Mouse (Mus musculus) cerebellum, postnatal 25 days (tissue): ENCODE results near the gene Tmppe.
"Not testable (repeated sequence)": the region's sequence is repeated elsewhere in the genome, so short reads cannot be mapped to it uniquely, and the experiment has no call there.

Experiments
- DNase-seq, 2 experiments: peaks; one replicate each; pipeline ENCODE4 v3.0.0; 2021; ENCODE audit warnings: mixed read lengths in 2 of 2

Gene Tmppe

DNA sequence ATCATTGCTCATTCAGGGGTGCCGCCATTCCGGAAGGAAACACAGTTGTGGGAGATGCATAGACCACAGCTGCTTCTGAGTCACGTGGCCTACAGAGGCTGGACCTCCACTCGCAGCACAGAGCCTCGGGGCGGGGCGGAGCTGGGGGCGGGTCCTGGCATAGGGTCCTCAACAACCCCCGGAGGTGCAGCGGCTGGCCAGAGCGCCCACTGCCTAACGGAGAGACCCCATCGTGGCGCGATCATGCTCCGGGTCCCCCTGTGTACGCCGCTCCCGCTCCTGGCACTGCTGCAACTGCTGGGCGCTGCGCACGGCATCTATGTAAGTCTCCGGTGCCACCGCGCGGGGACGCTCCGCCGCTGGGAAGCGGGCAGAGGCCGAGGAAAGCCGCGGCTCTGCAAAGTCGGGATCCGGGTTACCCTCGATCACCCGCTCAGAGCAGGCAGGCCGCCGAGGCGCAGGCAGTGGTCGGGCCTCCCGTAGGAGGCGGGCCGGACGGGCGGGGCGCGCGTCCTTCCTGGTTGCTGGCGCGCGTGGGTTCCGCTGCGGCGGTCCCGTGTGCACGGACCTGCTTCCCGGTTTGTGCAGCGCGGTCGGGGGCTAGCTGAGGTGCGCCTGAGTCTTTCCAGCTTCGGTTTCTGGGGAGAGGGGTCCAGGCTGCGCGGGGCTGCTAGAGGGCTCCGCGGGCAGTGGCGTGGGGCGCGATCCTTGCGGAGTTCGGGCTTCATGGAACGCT lies at the start of gene Tmppe, which contains the start of gene Glb1:
Tmppe (plus strand) TSS at position 157 of the 736 bp plus-strand sequence.
Glb1 (plus strand) TSS at position 128 of the 736 bp plus-strand sequence.
- DNase-seq, result peak; percentile 80 to 81

DNA sequence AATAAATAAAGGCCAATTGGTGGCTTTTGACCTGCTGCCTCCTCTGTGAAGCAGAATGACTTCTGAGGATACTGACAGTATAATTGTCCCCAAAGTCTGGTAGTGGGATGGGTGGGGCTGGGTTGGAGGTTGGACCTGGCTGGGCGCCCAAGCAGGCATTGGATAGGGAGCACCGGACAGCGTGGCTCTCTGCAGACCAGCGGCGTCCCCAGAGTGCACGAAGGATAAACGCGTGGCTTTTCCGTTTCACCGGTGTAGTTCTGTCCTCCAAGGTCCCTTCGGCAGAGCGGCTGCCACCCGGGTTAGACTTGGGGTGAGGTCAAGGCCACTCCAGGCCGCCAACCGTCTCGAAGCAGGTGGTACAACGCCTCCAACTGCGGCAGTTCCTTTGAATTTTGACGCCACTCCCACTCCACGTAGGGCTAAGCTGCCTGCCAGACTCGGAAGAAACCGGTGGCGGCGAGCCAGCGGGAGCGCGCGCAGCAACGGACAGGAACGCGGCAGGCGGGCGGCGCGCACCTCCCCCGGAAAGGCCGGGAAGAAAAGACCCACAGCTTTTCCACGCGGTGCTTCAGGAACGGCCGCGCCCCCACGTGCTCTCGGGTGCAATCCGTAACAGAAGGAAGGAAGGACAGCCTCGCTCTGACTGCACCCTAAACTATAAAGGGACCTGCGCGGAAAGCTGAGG lies 33.0 kb upstream of the Tmppe start:
- DNase-seq, result peak; percentile 76 to 85

DNA sequence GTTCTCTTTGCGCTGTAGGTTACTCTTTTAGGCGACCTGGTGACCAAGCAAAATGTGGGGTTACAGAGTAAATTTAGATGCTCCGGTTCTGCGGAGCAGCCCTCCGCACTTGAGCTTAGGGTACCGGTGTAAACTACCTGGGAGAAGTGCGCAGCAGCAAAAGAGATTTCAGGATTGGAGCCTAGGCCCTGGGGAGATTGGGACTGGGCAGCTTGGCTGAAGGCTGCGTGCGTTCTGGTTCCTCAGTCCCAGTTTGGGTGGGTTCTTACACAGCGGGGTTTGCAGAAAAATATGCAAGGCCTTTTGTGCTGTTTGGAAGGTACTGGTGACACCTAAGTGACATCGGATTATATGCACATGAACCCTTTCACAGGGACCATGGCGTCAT lies 32.4 kb upstream of the Tmppe start:
- DNase-seq, result no peak

DNA sequence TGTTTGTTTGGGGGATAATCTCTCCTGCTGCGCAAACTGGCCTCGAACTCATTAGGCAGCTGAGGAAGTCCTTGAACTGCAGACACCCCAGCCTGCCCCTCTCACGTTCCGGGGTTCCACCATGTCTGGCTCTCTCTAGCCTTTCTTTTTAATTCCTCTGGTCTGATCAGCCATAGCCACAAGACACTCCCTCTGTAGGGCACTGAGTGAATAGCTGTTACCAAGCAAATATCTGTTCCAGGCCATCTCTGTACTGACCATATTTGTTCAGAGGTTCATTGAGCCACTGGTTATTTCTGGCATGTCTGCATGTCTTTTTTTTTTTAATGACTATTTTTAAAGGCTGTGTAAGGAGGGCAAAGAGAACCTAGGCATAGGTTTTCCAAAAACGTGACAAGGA lies 31.5 kb upstream of the Tmppe start:
- not testable (repeated sequence) for DNase-seq

DNA sequence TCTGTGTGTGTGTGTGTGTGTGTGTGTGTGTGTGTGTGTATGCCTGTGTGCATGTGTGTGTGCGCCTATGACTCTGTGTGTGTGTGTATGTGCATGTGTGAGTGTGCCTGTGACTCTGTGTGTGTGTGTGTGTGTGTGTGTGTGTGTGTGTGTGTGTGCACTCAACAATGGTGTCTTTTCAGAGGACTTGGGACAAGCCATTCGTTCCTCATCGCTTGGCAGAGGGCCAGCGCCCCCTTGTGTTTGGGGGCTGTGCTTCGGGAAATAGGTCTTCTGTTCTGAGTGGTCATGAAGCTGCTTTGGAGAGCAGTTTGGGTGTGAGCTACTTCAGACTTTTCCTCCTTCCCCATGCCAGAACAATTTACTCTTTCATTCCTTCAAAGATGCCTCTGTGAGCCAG lies 29.2 kb upstream of the Tmppe start:
- peak in 1 of 2 experiments; percentile 15 for DNase-seq

DNA sequence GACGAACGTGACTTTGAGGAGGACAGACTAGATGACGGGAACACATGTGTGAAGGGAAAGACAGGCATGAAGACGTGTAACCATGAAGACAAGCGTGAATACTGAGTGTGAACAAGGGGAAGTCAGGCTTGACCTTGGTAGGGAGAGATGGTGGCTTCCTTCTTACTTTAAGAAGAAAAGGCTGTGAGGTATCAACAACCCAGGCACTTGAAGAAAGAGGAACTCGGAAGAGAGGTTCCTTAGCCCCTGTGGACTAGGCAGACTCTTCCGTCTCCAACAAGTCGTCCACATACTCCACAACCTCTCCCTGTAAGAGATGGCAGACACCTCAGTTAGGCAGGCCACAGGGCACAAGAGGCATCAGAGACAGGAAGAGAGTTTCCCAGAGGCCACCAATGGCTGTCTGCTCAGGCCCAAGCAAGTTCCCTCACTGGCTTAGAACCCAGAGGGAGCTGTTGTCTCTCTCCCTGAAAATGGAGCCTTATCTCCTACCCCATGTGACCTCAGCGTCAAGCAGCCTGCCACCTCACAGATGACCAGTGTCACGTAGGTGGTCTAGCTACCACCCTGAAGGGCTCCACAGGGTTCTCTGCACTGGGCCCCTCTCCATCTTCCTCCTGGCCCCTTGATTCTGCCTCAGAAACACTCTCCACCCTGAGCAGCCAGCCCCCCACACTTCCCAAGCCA lies 25.5 kb upstream of the Tmppe start:
- DNase-seq, result no peak

DNA sequence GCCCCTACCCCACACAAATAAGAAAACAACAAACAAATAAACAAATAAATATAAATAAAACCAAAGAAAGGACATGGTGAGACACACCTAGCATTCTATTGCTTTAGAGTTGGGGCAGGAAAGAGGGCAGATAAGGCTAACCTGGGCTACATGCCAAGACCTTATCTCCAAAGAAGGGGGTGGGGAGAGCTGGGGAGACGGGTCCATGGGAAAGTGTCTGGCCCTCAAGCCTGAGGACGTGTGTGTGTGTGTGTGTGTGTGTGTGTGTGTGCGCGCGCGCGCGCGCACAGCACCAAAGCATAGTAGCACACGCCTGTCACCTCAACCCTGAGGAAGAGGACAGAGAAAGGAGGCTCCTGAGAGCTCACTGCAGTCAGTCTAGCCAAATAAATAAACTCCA lies 23.7 kb upstream of the Tmppe start:
- DNase-seq, result no peak

DNA sequence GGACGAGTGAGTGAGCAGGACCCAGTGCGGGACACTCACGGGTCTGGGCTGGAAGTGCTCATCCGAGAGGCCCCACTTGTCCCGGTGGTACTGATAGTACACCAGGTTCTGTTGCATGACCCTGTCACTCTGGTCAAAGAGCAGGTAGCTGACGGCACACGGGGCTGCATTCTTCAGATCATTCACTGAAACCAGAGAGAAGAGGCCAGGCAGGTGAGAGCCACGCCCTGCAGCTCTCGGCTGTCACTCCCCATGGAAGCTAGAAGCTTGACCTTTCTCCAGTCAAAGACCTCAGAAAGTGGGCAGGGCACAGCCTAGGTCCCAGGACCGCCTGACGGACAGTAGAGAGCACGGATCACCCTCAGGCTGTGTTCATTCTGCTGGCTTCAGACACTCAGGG lies 21.0 kb upstream of the Tmppe start:
- no peak for DNase-seq

DNA sequence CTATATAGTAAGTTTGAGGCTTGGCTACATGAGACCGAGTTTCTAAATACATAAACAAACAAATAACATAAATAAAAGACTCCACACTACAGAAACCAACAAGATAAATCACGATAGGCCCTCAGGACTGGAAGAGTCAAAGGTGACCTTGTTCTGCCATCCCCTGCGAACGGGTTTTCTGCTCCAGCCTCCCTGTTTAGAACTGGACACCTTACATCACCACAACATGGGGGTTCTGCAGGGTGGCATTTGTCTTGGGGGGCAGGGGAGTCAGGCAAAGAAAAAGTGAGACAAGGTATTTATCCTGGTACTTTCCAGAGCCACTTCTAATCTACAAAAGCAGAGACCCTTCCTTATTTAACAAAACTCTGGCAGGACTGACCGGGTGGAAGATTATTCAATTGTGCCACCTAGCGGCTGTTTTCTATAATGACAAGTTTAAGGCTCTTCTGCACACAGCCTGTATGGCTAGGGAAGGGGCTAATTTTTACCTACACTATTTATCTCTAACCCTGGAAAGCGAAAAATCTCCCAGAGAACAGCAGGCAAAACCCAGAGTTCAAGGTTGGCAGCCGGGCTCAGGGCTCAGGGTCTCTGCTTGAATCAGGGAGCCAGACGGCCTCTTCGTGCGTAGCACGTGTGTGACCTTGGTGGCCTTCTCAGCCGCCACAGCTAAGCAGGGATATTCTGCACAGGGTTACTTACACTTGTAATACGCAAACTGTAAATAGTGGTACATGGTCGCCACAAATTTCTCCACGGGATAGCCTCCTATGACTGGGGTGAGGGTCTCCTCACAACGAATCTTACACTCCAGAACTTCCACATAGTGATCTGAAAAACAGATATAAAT lies 19.8 kb upstream of the Tmppe start:
- DNase-seq, result peak; percentile 19 to 36

DNA sequence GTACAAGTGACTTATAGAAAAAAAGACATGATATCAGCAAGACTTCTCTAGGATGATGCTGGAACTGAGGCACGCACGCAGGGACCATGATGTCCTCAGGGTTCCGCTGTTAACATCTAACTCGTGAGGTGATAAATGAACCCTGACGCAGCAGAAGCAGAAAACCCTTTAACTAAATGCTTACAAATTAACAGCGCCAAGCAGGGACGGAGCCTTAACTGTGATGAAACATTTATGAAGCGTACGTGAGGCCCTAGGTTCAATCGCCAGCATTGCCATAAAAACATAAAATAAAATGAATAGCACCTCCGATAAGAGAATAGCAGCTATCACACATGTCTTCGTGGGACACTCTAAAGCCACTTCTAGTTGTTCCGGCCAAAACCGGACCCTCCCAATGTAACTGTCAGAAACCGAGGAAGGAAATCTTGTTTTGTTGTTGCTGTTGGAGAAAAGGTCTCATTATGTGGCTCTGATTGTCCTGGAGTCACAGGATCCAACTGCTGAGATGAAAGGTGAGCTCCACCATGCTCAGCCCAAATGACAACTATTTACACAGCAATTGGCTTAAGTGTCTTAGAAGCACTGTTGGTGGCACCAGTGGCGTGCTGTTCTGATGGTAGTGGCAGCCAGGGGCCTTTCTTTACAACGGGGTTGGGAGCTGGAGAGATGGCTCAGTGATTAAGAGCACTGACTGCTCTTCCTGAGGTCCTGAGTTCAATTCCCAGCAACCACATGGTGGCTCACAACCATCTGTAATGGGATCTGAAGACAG lies 17.8 kb upstream of the Tmppe start:
- DNase-seq, result no peak

DNA sequence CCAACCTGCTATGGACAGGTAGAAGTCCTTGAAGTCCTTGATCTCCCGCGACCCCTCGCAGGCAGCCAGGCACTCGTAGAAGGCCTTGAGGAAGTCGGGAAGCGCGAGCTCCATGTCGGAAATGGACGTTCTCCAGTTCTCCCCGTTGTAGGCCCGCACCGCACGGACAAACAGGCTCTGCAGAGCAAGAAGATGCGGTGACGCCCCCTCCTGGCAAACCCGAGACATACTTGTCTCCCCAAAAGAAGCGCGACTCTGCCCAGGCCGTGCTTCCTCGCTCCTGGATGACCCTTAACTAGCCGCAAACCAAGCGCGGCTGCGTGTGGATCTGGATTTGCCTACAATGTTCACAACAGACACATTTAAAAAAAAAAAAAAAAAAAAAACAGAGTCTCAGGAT lies 16.2 kb upstream of the Tmppe start:
- no peak for DNase-seq

DNA sequence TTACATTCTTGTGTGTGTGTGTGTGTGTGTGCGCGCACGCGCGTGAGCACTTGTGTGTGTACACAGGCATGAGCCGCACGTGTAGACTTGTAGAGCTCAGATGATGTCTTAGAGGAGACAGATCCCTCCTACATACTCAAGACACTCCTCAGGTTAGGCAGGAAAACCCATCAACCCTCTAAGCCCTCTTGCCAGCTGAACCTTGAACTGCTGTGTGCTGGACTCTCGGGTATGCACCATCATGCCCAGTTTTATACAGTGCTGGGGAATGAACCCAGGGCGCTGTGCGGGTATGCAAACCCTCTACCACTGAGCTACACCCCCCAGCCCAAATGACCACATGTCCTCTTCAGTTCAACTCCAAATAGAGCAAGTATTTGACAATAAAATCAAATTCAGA lies 15.7 kb upstream of the Tmppe start:
- DNase-seq, result no peak

DNA sequence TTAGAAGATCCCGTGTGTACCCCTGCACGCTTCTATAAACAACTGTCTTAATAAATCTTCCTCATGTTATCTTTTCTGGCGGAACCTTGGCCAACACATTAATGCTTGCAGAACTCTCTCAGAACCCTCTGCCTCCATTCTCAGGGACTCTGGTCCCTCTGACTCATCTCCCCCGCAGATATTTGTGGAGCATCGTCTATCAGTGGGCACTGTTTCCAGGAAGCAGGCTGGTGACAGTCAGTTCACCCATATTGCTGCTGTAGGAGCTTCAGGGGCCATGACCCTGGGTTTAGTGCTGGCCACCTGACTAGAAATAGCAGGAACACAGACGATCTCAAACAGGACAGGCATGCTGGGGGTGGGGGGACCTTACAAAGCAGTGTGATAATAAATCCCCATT lies 13.8 kb upstream of the Tmppe start:
- DNase-seq, result no peak

DNA sequence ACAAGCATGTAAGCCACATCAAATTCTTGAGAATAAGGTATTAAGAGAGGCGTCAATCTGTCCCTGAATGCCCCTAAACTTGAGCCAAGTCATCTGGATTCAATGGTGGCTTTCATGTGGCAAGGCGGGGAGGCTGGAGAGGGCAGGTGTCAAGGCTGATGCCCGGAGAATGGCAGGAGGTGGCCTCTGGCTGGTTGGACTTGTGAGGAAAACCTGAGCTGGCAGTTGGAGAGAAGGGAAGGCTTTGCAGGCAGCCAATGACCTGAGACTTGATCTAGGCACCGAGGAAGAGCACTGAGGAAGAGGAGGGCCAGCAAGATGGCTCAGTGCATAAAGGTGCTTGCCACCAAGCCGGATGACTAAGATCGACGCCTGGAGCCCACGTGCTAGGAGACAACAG lies 12.6 kb upstream of the Tmppe start:
- no peak for DNase-seq

DNA sequence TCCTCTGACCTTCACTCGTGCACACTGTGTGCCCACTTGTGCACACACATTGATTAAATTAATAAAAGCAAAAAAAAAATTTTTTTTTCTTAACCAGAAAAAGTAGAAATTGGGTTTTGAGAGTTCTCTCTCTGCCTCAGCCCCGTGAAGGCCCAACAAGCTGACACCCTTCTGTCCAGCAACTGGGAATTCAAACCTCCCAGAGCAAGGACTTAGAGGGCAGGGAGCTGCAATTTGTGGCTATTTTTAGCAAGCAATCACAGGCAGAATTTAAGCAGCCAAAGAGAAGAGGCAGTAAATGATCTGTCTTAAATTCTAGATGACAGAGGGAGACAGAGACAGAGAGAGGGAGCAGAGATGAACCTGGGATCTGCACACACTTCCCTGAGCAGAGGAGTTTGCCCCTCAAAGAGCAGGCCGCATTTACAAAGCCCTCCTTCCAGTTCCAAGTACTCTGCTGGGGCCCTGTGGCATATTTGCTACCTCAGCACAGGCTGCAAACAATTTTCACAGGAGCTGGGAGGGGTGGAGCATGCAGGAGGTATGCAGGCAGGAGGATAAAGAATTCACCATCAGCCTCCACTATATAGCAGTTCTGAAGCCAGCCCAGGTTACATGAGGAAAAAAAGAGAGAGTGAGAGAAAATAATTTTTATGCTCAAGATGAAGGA lies 12.1 kb upstream of the Tmppe start:
- DNase-seq, result no peak

DNA sequence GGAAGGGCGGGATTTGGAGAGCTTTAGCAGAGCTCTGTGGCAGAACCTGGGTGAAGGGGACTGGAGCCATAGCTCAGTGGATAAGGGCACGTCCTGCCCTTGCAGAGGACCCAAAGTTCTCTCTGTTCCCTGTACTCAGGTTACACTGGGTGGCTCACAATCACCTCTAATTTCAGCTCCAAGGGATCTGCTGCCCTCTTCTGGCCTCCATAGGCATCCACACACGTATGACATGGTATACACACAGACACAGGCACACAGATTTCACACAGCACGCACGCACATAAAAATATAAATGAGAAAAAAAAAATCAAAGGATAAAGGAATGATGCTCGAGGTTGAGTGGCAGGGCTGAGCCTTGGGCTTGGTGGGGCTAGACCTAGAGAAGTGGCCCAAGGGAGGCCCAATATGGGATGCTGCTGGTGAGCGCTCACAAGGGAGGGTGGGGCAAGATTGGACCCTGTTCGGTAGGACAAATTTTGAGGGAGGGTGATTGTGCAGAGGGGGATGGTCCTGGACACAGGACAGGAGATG lies 11.5 kb upstream of the Tmppe start:
- no peak for DNase-seq

DNA sequence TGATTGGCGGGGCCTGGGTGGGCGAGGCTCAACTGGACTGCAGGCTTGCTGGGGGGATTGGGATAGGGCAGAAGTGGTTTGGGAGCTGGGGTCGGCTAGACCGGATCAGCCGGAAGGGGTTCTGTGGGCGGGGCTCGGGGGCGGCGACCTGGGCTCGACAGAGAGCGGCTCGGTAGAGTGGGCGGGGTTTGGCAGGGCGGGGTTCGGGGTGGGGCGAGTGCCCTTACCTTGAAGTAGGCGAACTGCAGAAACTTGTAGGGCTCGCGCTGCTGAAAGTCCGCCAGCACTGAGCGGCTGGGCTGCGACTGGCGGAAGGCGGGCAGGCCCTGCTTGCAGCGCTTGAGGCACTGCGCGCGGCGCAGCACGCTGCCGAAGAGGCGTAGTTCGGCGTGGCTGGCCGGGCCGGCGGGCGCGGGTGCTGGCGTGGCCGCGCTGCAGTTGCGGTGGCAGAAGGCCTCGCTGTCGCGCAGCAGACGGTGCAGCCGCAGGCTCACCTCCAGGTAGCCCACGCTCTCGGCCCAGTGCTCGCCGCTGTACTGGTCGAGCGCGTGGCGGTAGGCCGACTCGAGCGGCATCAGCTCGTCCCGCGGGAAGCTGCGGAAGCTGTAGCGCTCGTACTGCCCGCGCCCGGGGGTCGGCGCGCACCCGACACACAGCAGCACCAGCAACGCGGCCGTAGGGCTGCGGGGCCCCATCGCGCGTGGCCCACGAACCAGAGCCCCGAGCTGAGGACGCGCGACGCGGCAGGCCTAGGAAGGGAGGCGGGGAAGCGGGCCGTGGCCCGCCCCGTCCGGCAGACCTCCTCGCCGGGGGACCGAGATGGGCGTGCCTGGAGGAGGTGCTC lies 10.8 kb upstream of the Tmppe start, which contains the start of gene Crtap:
Crtap (minus strand) TSS at position 771 of the 844 bp plus-strand sequence.
- peak; percentile 61 to 72 for DNase-seq

DNA sequence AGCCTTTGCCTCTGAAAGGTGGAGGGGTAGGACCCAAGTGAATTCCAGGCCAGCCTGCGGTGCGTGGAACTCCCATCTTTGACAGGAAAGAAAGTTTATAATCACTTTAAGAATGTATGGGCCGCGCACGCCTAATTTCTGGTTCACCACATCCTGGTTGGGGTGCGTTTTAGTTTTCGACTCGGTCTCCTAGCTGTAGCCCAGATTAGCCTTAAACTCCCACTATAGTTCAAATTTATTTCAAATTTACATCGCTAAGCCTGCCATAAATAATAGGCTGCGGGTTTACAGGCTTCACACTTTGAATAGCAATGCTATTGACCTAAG lies 10.2 kb upstream of the Tmppe start:
- DNase-seq, result no peak

DNA sequence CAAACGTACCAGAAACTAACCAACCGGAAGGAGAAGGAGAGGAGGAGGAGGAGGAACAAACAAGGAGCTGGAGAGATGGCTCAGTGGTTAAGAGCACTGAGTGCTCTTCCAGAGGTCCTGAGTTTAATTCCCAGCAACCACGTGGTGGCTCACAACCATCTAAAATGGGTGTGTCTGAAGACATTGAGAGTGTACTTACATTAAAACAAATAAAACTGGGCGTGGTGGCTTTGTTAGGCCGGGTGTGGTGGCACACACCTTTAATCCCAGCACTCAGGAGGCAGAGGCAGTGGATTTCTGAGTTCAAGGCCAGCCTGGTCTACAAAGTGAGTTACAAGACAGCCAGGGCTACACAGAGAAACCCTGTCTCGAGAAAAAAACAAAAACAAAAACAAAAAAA lies 6.8 kb upstream of the Tmppe start:
- DNase-seq, result not testable (repeated sequence)

DNA sequence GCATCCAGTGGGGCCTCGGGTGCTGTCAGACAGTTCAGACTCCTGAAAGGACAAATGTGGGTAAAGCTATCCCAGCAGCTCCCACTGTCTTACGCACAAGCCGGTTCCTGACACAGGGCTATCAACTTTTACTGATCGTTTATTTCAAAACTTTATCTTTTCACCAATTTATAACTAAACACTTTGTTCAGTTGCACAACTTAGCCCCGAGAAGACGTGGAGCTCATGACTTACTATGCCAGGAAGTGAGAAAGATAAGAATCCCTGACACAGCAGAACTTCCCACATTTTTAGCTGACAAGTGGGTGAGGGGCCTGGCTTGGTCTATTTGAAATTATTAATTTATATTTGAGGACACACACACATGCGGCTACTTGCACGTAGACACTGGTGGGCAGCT lies 6.2 kb upstream of the Tmppe start:
- no peak for DNase-seq
